Mouse (Mus musculus) intestine, embryonic 16.5 days (tissue): ENCODE data around the gene Mfsd12. TPM values are rescaled to one million over a fixed set of nuclear protein-coding genes. Genes with fewer than 3 reads are reported as not detected.
A peak's percentile ranks its signal among the peaks of the same experiment; 100 is the strongest.

Experiments used
- ATAC-seq: fragments of 200-750 bp; cut with Nextera tagmentation; 2 replicates; pipeline ENCODE4 v1.8.0; 2017; ENCODE audit warnings: moderate TSS enrichment, moderate library complexity
- H3K27ac ChIP-seq: fragments of 300-500 bp; sonication (generic); 2 replicates; pipeline ENCODE4 v1.5.1; 2014; ENCODE audit warnings: mild to moderate bottlenecking, low read length
- H3K27me3 ChIP-seq: fragments of 300-500 bp; sonication (generic); replicated peaks from 2 replicates; pipeline ENCODE4 v1.6.1; 2014; ENCODE audit warnings: low read length, control low read depth, mixed read lengths; ENCODE audit not compliant: control insufficient read depth, insufficient read depth
- H3K36me3 ChIP-seq: fragments of 300-500 bp; sonication (generic); 2 replicates; pipeline ENCODE4 v1.6.1; 2014; ENCODE audit warnings: low read length, control low read depth; ENCODE audit not compliant: control insufficient read depth, insufficient read depth
- H3K4me1 ChIP-seq: fragments of 300-500 bp; sonication (generic); 2 replicates; pipeline ENCODE4 v1.6.1; 2014; ENCODE audit warnings: low read length, control low read depth, mixed read lengths; ENCODE audit not compliant: control insufficient read depth, insufficient read depth
- H3K4me2 ChIP-seq: fragments of 300-500 bp; sonication (generic); 2 replicates; pipeline ENCODE4 v1.6.1; 2014; ENCODE audit warnings: low read depth, low read length, control low read depth
- H3K4me3 ChIP-seq: fragments of 300-500 bp; sonication (generic); 2 replicates; pipeline ENCODE4 v1.5.1; 2014; ENCODE audit warnings: mild to moderate bottlenecking, low read length
- H3K9ac ChIP-seq: fragments of 300-500 bp; sonication (generic); 2 replicates; pipeline ENCODE4 v1.6.1; 2014; ENCODE audit warnings: low read depth, low read length
- H3K9me3 ChIP-seq: fragments of 300-500 bp; sonication (generic); 2 replicates; pipeline ENCODE4 v1.6.1; 2016; ENCODE audit warnings: low read length, control low read depth; ENCODE audit not compliant: control insufficient read depth
- WGBS: fragments of 180-500 bp; shearing (Covaris S2); extraction: QIAGEN DNeasy Blood & Tissue Kit; methylation state at CpG from one replicate; pipeline ENCODE4 v1.1.7; 2014; 5-methylcytosine and 5-hydroxymethylcytosine counted together
- polyA plus RNA-seq: library from polyadenylated mRNA; unstranded; fragments of >200 nt; fragmentation: Nextera tagmentation; extraction: Ambion mirVana; gene quantifications from 2 replicates; pipeline ENCODE4 v1.2.1, GENCODE M21; 2015

Gene Mfsd12
- polyA plus RNA-seq, 1 experiment from 2014 or later, result 21.6 TPM

- Histone ChIP-seq H3K4me2 (peak overlapping the region; percentile 57), H3K4me1 (peaks cover 46% of the 10 kb centered on the region), H3K27ac (peak overlapping the region; percentile 94), H3K36me3 (peaks cover 26% of the 10 kb centered on the region), H3K9ac (peak overlapping the region; percentile 72), H3K4me3 (peak overlapping the region; percentile 94), H3K27me3 (no peaks in the 10 kb centered on the region), H3K9me3 (no peaks in the 10 kb centered on the region)
- ATAC-seq, result no peak
- WGBS, result 1% methylated on average over 38 of the region's 38 CpGs
Measured at GRCm38 (mm10) chr10:81319741-81320549, 37.3 kb upstream of the Mfsd12 start.

GRCm38 (mm10) chr10:81320550-81321347 lies 36.5 kb upstream of the Mfsd12 start, which contains the start of gene Cactin:
Gene Cactin (plus strand): TSS chr10:81321103.
- under 1% methylated on average over 68 of the region's 68 CpGs for whole genome bisulfite sequencing
- H3K9me3 ChIP-seq, result no peaks in the 10 kb centered on the region
- H3K9ac ChIP-seq, result peak within 1 kb of the TSS; percentile 93
- H3K4me3 ChIP-seq, result peak within 1 kb of the TSS; percentile 94
- peaks cover 46% of the 10 kb centered on the region for H3K4me1 ChIP-seq
- H3K36me3 ChIP-seq, result peaks cover 31% of the 10 kb centered on the region
- H3K27ac ChIP-seq, result peak within 1 kb of the TSS; percentile 94
- H3K4me2 ChIP-seq, result peak within 1 kb of the TSS; percentile 82
- peak; percentile 91 for ATAC-seq
- no peaks in the 10 kb centered on the region for H3K27me3 ChIP-seq

GRCm38 (mm10) chr10:81321436-81321835 lies 35.9 kb upstream of the Mfsd12 start:
- Histone ChIP-seq H3K9ac (peak overlapping the region; percentile 93), H3K27me3 (no peaks in the 10 kb centered on the region), H3K4me1 (peaks cover 39% of the 10 kb centered on the region), H3K27ac (peak overlapping the region; percentile 87), H3K4me2 (peak overlapping the region; percentile 82), H3K4me3 (peak overlapping the region; percentile 94), H3K9me3 (no peaks in the 10 kb centered on the region), H3K36me3 (peaks cover 38% of the 10 kb centered on the region)
- WGBS, result 2% methylated on average over 20 of the region's 20 CpGs
- ATAC-seq, result no peak; the same call in 1 of the 2 replicates

- Histone ChIP-seq H3K36me3 (peaks cover 46% of the 10 kb centered on the region), H3K9ac (no peak overlapping the region), H3K4me3 (no peak overlapping the region; the same call in 1 of the 2 replicates), H3K4me2 (no peak overlapping the region), H3K9me3 (no peaks in the 10 kb centered on the region), H3K27me3 (no peaks in the 10 kb centered on the region), H3K4me1 (peaks cover 29% of the 10 kb centered on the region), H3K27ac (no peak overlapping the region)
- WGBS, result 92% methylated on average over 27 of the region's 27 CpGs
- ATAC-seq, result no peak
Measured at GRCm38 (mm10) chr10:81322444-81322843, 34.8 kb upstream of the Mfsd12 start.

- WGBS, result 93% methylated on average over 23 of the region's 23 CpGs
- H3K4me1 ChIP-seq, result peaks cover 29% of the 10 kb centered on the region
- no peak for ATAC-seq
- H3K27me3 ChIP-seq, result no peaks in the 10 kb centered on the region
- no peak overlapping the region for H3K4me2 ChIP-seq
- no peak overlapping the region; the same call in 1 of the 2 replicates for H3K9ac ChIP-seq
- no peak overlapping the region for H3K4me3 ChIP-seq
- no peaks in the 10 kb centered on the region for H3K9me3 ChIP-seq
- H3K36me3 ChIP-seq, result peaks cover 46% of the 10 kb centered on the region
- no peak overlapping the region for H3K27ac ChIP-seq
Measured at GRCm38 (mm10) chr10:81323141-81323775, 34.0 kb upstream of the Mfsd12 start.

- peaks cover 46% of the 10 kb centered on the region for H3K36me3 ChIP-seq
- no peak overlapping the region for H3K4me3 ChIP-seq
- H3K9me3 ChIP-seq, result no peaks in the 10 kb centered on the region
- H3K9ac ChIP-seq, result no peak overlapping the region
- H3K27me3 ChIP-seq, result no peaks in the 10 kb centered on the region
- H3K27ac ChIP-seq, result no peak overlapping the region
- peaks cover 31% of the 10 kb centered on the region for H3K4me1 ChIP-seq
- no peak for ATAC-seq
- 93% methylated on average over 18 of the region's 18 CpGs for WGBS
- no peak overlapping the region for H3K4me2 ChIP-seq
Measured at GRCm38 (mm10) chr10:81323791-81324530, 33.3 kb upstream of the Mfsd12 start.

- Histone ChIP-seq H3K27me3 (no peaks in the 10 kb centered on the region), H3K4me3 (no peak overlapping the region), H3K36me3 (peaks cover 46% of the 10 kb centered on the region), H3K4me2 (no peak overlapping the region), H3K9ac (no peak overlapping the region), H3K4me1 (peaks cover 33% of the 10 kb centered on the region), H3K27ac (no peak overlapping the region), H3K9me3 (no peaks in the 10 kb centered on the region)
- no peak for ATAC-seq
- 93% methylated on average over 21 of the region's 21 CpGs for WGBS
Measured at GRCm38 (mm10) chr10:81325176-81325575, 32.1 kb upstream of the Mfsd12 start.

- 93% methylated on average over 18 of the region's 18 CpGs for WGBS
Measured at GRCm38 (mm10) chr10:81325781-81326180, 31.5 kb upstream of the Mfsd12 start.

More at GRCm38 (mm10) chr10:81325781-81326180, 31.5 kb upstream of the Mfsd12 start:
- H3K36me3 ChIP-seq, result peaks cover 46% of the 10 kb centered on the region
- no peaks in the 10 kb centered on the region for H3K9me3 ChIP-seq
- H3K4me1 ChIP-seq, result peaks cover 36% of the 10 kb centered on the region
- H3K27ac ChIP-seq, result no peak overlapping the region
- no peak overlapping the region for H3K4me3 ChIP-seq
- no peaks in the 10 kb centered on the region for H3K27me3 ChIP-seq
- no peak for ATAC-seq
- no peak overlapping the region for H3K9ac ChIP-seq
- H3K4me2 ChIP-seq, result no peak overlapping the region
